Mouse (Mus musculus): ENCODE measurements at regions not wholly inside any gene's neighbourhood (a gene's known extent, or its start where the extent isn't known, plus 50 kb on each side); places are given as distances from the start of the nearest gene placed in this dataset.

GRCm38 (mm10) chr6:88964071-88964470, 62.0 kb downstream of the Tpra1 start:
- ATAC-seq (replicated peaks; ENCODE audit: low FRiP score, poor library complexity, severe bottlenecking), result no peak

GRCm38 (mm10) chr6:88964911-88965310, 62.9 kb downstream of the Tpra1 start:
- ATAC-seq (replicated peaks; ENCODE audit: low FRiP score, poor library complexity, severe bottlenecking), result no peak

DNA sequence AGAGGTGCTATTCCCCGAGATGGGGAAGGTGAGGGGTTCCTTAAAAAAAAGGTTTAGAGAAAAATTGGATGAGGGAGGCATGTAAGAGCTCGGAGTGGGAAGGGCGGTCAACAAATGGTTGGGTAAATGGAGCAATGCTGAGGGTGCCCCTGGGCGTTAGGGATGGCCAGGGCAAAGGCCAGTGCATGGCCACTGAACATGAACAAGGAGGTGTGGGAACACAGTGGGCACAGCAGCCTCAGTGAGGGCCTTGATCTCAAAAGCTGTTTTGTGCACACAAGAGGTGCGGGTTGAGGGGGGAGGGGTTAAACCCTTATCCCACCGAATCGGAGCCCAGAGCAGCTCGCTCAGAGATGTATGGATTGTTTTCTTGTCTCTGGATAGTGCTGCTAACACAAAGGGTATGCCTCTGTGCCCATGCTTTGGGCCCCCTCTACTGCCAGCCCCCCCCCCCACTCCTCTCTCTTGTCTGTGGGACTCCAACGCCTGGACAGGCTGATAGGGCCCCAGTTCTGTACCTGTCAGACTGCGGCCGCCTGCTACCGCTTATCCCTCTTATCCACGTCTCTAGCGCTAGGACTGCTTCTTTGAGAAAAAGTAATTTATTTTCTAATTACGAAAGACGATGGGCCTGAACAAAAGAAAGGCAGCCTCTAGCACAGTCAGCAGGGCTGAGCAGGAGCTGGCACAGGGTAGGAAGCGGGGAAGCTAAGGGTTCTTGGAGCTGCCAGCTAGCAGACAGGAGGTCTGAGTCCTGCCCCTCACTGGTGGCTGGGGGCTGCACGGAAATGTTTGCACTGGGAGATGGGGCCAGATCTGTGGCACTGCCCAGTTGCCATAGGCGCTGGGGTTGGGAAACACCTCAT, 63.5 kb downstream of the Tpra1 start:
- no peak for ATAC-seq (replicated peaks; ENCODE audit: low FRiP score, poor library complexity, severe bottlenecking)

GRCm38 (mm10) chr6:88966501-88966900, 64.5 kb downstream of the Tpra1 start:
- no peak for ATAC-seq (replicated peaks; ENCODE audit: low FRiP score, poor library complexity, severe bottlenecking)

DNA sequence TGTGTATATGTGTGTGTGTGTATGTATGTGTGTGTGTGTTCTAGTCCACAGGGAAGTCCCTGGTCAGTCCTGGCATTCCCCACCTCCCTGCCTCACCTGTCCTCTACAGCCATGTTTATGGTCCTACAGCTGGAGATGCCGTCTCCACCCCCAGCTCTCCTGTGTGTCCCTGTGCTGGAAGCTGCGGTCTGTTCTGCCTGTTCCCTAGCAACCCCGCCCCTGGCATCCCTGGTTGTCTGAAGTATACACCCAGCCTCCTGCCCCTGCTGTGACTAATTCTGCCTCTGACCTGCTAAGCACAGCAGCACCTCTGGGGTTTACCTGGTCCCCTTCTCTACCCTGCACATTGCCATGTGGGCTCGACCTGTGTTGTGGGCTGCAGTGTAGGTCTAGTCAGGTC, 66.8 kb downstream of the Tpra1 start:
- ATAC-seq (replicated peaks; ENCODE audit: low FRiP score, poor library complexity, severe bottlenecking), result no peak

- ATAC-seq (replicated peaks; ENCODE audit: low FRiP score, poor library complexity, severe bottlenecking), result no peak
Observed at GRCm38 (mm10) chr6:88971729-88972128, 69.7 kb downstream of the Tpra1 start.

GRCm38 (mm10) chr6:88974457-88974856, 72.4 kb downstream of the Tpra1 start:
- ATAC-seq (replicated peaks; ENCODE audit: low FRiP score, poor library complexity, severe bottlenecking), result no peak

DNA sequence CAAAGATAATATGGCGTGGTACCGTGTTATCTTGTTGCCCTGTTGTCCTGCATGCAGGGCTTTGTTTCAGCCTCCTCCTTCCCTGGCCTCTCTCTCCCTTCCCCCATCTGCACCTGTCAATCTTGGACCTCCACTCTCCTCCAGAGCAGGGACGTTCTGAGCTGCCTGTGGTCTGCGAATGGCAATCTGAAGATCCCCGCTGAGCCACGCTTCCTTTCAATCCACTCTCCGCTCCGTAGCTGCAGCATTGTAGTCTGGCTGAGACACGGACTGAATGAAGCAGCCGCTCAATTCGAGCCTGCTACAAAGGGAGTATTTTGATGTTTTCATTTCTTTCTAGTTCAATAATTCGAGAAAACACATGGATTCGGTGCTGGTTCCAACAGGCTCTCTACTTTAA, 74.5 kb downstream of the Tpra1 start:
- ATAC-seq (replicated peaks; ENCODE audit: low FRiP score, poor library complexity, severe bottlenecking), result no peak

- ATAC-seq (replicated peaks; ENCODE audit: low FRiP score, poor library complexity, severe bottlenecking), result no peak
Observed at GRCm38 (mm10) chr6:88976994-88977393, 74.9 kb downstream of the Tpra1 start.

GRCm38 (mm10) chr6:88978970-88979369, 76.9 kb downstream of the Tpra1 start:
- ATAC-seq (replicated peaks; ENCODE audit: low FRiP score, poor library complexity, severe bottlenecking), result no peak

- ATAC-seq (replicated peaks; ENCODE audit: low FRiP score, poor library complexity, severe bottlenecking), result no peak
Observed at GRCm38 (mm10) chr6:88980112-88980511, 78.1 kb downstream of the Tpra1 start.

DNA sequence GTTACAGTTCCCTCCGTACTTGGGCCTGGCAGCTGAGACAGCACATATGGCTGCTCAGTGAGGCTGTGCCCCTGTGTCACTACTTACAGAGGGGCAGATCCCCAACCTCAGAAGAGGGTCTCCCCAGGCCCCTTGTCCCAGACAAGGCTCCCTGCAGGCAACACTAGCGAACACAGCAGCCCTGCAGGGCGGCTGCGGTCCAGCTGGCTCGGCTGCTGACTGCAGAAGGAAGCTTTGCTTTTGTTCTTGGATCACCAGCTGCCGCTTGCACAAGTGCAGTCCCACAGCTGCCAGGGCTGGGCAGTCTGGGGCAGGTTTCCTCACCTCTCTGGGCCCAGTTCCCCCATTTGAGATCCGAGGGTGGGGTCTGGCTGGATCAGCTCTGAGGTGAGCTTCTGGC, 79.5 kb downstream of the Tpra1 start:
- no peak for ATAC-seq (replicated peaks; ENCODE audit: low FRiP score, poor library complexity, severe bottlenecking)

GRCm38 (mm10) chr6:88984170-88984569, 82.1 kb downstream of the Tpra1 start:
- ATAC-seq (replicated peaks; ENCODE audit: low FRiP score, poor library complexity, severe bottlenecking), result no peak

DNA sequence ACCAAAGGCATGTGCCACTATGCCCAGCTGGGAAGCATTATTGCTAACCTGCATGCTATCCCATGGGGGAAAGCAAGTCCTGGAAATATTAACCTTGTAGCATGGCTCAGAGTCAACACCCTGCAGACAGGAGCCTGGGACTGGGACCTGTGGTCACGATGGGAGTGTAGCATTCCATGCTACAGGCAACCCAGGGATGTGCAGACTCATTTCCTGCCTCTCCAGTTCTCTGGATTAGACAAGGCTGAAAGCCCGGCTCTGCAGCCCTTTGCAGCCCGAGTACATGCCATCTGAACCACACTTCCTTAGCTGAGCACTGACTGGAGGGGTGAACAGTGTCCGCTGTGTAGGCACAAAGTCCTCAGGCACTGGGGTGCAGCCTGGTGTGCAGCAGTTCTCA, 82.8 kb downstream of the Tpra1 start:
- ATAC-seq (replicated peaks; ENCODE audit: low FRiP score, poor library complexity, severe bottlenecking), result no peak

GRCm38 (mm10) chr6:88988551-88988950, 86.5 kb downstream of the Tpra1 start:
- no peak for ATAC-seq (replicated peaks; ENCODE audit: low FRiP score, poor library complexity, severe bottlenecking)

- no peak for ATAC-seq (replicated peaks; ENCODE audit: low FRiP score, poor library complexity, severe bottlenecking)
Observed at GRCm38 (mm10) chr6:88989617-88990299, 87.7 kb downstream of the Tpra1 start.

GRCm38 (mm10) chr6:88990300-88990685, 88.2 kb downstream of the Tpra1 start:
- ATAC-seq (replicated peaks; ENCODE audit: low FRiP score, poor library complexity, severe bottlenecking), result no peak

DNA sequence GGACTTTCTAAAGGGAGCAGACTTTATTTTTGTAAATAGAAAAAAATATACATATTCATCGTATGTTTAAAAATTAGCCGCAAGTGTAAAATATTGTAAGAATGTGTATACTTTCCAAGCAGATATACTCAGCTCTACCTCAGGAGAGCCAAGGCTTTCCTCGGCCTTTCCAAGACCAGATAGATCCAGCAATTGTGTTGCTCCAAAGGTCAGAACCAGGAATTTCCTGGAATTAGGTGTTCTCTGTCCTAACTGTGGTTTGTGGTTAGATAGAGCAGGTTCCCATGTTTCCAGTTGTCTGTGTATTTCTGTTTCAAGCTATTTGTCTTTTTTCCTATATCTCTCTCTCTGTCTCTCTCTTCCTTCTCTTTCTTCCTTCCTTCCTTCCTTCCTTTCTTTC, 93.0 kb downstream of the Tpra1 start:
- ATAC-seq (replicated peaks; ENCODE audit: low FRiP score, poor library complexity, severe bottlenecking), result no peak

GRCm38 (mm10) chr6:88998927-88999722, 97.1 kb downstream of the Tpra1 start:
- no peak for ATAC-seq (replicated peaks; ENCODE audit: low FRiP score, poor library complexity, severe bottlenecking)

DNA sequence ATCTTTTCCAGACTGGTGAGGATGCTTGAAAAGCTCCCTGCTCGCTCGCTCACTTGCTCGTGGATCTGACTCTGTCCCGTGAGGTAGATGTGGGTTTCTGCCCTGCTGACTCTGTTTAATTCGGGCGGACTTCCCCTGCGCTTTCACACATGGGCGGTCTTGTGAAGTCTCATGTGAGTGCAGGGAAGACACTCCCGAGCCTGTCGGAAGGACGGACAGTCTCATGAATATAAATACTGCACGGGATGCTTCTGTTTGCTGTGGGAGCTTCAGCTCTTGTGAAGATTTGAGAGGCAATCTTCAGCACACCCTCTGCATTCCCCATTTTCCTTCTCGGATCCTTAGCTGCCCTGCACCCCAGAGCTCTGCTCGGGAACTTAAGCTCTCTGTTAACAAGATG, 98.3 kb downstream of the Tpra1 start:
- no peak for ATAC-seq (replicated peaks; ENCODE audit: low FRiP score, poor library complexity, severe bottlenecking)
